Mouse (Mus musculus): ENCODE results near the gene Cklf. TPM values are rescaled to one million over a fixed set of nuclear protein-coding genes. Genes with fewer than 3 reads are reported as not detected.

Gene Cklf
- 138 TPM for polyA plus RNA-seq (2017; shearing (Covaris generic))

GRCm38 (mm10) chr8:104250439-104251367 is at the start of gene Cklf:
TSS of gene Cklf (plus strand) at chr8:104250861.

GRCm38 (mm10) chr8:104248276-104248675 is 2.4 kb upstream of the Cklf start, which contains the start of gene Tk2:
TSS of gene Tk2 (minus strand) at chr8:104248558.

GRCm38 (mm10) chr8:104293081-104293480 is 42.4 kb downstream of the Cklf start, which contains the start of gene Cmtm2a:
TSS of gene Cmtm2a (minus strand) at chr8:104293181.

GRCm38 (mm10) chr8:104309441-104310155 is 58.9 kb downstream of the Cklf start, which contains the start of the genes Gm45711 and Cmtm1:
TSS of gene Gm45711 (minus strand) at chr8:104310081.
TSS of gene Cmtm1 (minus strand) at chr8:104310145.

Other genes starting within 250 kb of the Cklf start
- gene Cdh5, start 149.2 kb upstream of the Cklf start, polyA plus RNA-seq (2017; shearing (Covaris generic)), result not detected
- gene Bean1, start 80.4 kb upstream of the Cklf start, polyA plus RNA-seq (2017; shearing (Covaris generic)), result not detected
- gene Tk2, start 2.3 kb upstream of the Cklf start, polyA plus RNA-seq (2017; shearing (Covaris generic)), result 80.0 TPM
- not detected for gene Cmtm2a, start 42.3 kb downstream of the Cklf start, polyA plus RNA-seq (2017; shearing (Covaris generic))
- gene Gm45711, start 59.2 kb downstream of the Cklf start, polyA plus RNA-seq (2017; shearing (Covaris generic)), result not detected
- gene Cmtm1, start 59.3 kb downstream of the Cklf start, polyA plus RNA-seq (2017; shearing (Covaris generic)), result not detected
- not detected for gene Gm11020, start 70.7 kb downstream of the Cklf start, polyA plus RNA-seq (2017; shearing (Covaris generic))
- gene Cmtm2b, start 71.4 kb downstream of the Cklf start, polyA plus RNA-seq (2017; shearing (Covaris generic)), result not detected
- gene Cmtm3, start 88.5 kb downstream of the Cklf start, polyA plus RNA-seq (2017; shearing (Covaris generic)), result 38.3 TPM
- 0.20 TPM for gene Cmtm4, start 144.9 kb downstream of the Cklf start, polyA plus RNA-seq (2017; shearing (Covaris generic))
- 41.9 TPM for gene Dync1li2, start 192.2 kb downstream of the Cklf start, polyA plus RNA-seq (2017; shearing (Covaris generic))